Comparison of ENCODE assay signal across 9 mouse cellular contexts in the genomic region with DNA sequence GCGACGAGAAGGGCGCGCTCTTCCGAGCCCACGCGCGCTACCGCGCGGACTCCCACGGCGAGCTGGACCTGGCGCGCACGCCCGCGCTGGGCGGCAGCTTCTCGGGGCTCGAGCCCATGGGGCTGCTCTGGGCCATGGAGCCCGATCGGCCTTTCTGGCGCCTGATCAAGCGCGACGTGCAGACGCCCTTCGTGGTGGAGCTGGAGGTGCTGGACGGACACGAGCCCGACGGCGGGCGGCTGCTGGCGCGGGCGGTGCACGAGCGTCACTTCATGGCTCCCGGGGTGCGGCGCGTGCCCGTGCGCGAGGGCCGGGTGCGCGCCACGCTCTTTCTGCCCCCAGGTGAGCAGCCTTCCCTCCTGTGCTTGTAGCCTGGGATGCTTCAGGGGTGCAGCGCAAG. TPM values are rescaled to one million over a fixed set of nuclear protein-coding genes. Genes with fewer than 3 reads are reported as not detected.
DNase-seq lines count a peak whose midpoint lies in the region; ATAC-seq and TF ChIP-seq lines count a peak whose summit lies in the region.
"Not testable (repeated sequence)": the region's sequence is repeated elsewhere in the genome, so short reads cannot be mapped to it uniquely, and the experiment has no call there.
"Had no signal": no experiment of that assay in that cellular context is flagged by ENCODE, and none has a peak within 500 bp of the region (broad histone marks: within the 10 kb centered on the region; RNA-seq: fewer than 3 reads in every experiment).

No protein-coding gene starts in this region.

- H3K4me3 ChIP-seq in bone marrow macrophage, adult 2 months (ENCODE audit: insufficient read depth, low read length): peak overlapping the region; percentile 38
- H3K4me3 ChIP-seq in forebrain, embryonic 11.5 days (ENCODE audit: low read depth, low read length): peak overlapping the region; percentile 31
- H3K4me3 ChIP-seq in heart, embryonic 12.5 days: peak overlapping the region; percentile 52

- WGBS in forebrain, embryonic 11.5 days: 2% methylated on average over 38 of the region's 52 CpGs
- 1% methylated on average over 52 of the region's 52 CpGs for WGBS in heart, embryonic 12.5 days

- not testable (repeated sequence) for H3K9ac ChIP-seq in forebrain, embryonic 11.5 days (ENCODE audit: low read length)
- peak overlapping the region; percentile 60; the same call in 1 of the 2 replicates for H3K9ac ChIP-seq in heart, embryonic 12.5 days

- H3K27me3 ChIP-seq in forebrain, embryonic 11.5 days (ENCODE audit: control insufficient read depth, insufficient read depth, low read length): peaks cover 14% of the 10 kb centered on the region
- peaks cover 44% of the 10 kb centered on the region for H3K27me3 ChIP-seq in heart, embryonic 12.5 days (replicated peaks)

- not testable (repeated sequence) for H3K27ac ChIP-seq in bone marrow macrophage, adult 2 months (ENCODE audit: insufficient read depth, low read depth, low read length); forebrain, embryonic 11.5 days (ENCODE audit: low read depth, low read length); heart, embryonic 12.5 days (ENCODE audit: poor library complexity, severe bottlenecking)

- not testable (repeated sequence) for H3K36me3 ChIP-seq in forebrain, embryonic 11.5 days (ENCODE audit: control insufficient read depth, insufficient read depth, low read length); heart, embryonic 12.5 days

- not testable (repeated sequence) for DNase-seq in forebrain, embryonic 11.5 days (ENCODE audit: low spot score)
- peak; percentile 55 for DNase-seq in kidney, adult 18-20 months
- peak; percentile 43 to 50 for DNase-seq in left cerebral cortex, postnatal 25 days (ENCODE audit: low spot score in 2 of 2)
- DNase-seq in lung, postnatal 10 days: peak; percentile 43
- peak; percentile 29 for DNase-seq in right cerebral cortex, adult 18-20 months
- peak; percentile 6 to 17 for DNase-seq in urinary bladder, postnatal 36 days (ENCODE audit: low spot score in 2 of 2)

- TF ChIP-seq POLR2A in bone marrow macrophage, adult 2 months (IDR thresholded peaks at IDR 0.05; ENCODE audit: borderline replicate concordance, low read depth, low read length): not testable (repeated sequence)

- intact Hi-C loops in left cerebral cortex, postnatal 25 days (cut with DNase I): not testable (repeated sequence)

- TF ChIP-seq CTCF in bone marrow macrophage, adult 2 months (IDR thresholded peaks at IDR 0.05; ENCODE audit: low read depth, low read length): not testable (repeated sequence)

- H3K4me1 ChIP-seq in bone marrow macrophage, adult 2 months (ENCODE audit: control insufficient read depth, insufficient read depth, low read length); forebrain, embryonic 11.5 days (replicated peaks; ENCODE audit: control insufficient read depth, insufficient read depth, low read length); heart, embryonic 12.5 days (replicated peaks): not testable (repeated sequence)

- H3K9me3 ChIP-seq in forebrain, embryonic 11.5 days (ENCODE audit: control insufficient read depth, low read length); heart, embryonic 12.5 days (replicated peaks): not testable (repeated sequence)

- H3K4me2 ChIP-seq in forebrain, embryonic 11.5 days (ENCODE audit: low read depth, low read length, severe bottlenecking): peak overlapping the region; percentile 63
- peak overlapping the region; percentile 85 for H3K4me2 ChIP-seq in heart, embryonic 12.5 days

- ATAC-seq in forebrain, embryonic 11.5 days (replicated peaks; ENCODE audit: low FRiP score); heart, embryonic 12.5 days (ENCODE audit: insufficient number of reproducible peaks, low FRiP score): not testable (repeated sequence)

RNA-seq across cellular contexts. Expression of a gene that starts 0.5 kb away (rescaled TPM):
- polyA plus RNA-seq in bone marrow macrophage, adult 2 months (2012; ENCODE audit: insufficient read depth, insufficient read length, missing spikeins): not detected in 2 replicates
- not detected in 2 replicates for polyA plus RNA-seq in forebrain, embryonic 11.5 days (2014; fragmentation: Nextera tagmentation; extraction: Ambion mirVana)
- 0.22 TPM in 1 of 2 replicates, not detected in the other for polyA plus RNA-seq in heart, embryonic 12.5 days (2016; fragmentation: Nextera tagmentation; extraction: Ambion mirVana)
- 1 to 10 TPM; 5.1 to 7.0 TPM for total RNA-seq in left cerebral cortex, postnatal 25 days (2021)

RNA-seq across cellular contexts. Expression of a gene that starts 17.6 kb away (rescaled TPM):
- polyA plus RNA-seq in bone marrow macrophage, adult 2 months (2012; ENCODE audit: insufficient read depth, insufficient read length, missing spikeins): not detected in 2 replicates
- 0.23 and 0.25 TPM in 2 replicates for polyA plus RNA-seq in forebrain, embryonic 11.5 days (2014; fragmentation: Nextera tagmentation; extraction: Ambion mirVana)
- polyA plus RNA-seq in heart, embryonic 12.5 days (2016; fragmentation: Nextera tagmentation; extraction: Ambion mirVana): 0.27 and 0.64 TPM in 2 replicates
- 1 to 10 TPM; 1.5 to 3.0 TPM for total RNA-seq in left cerebral cortex, postnatal 25 days (2021)
- polyA plus RNA-seq: large intestine, adult 2 months had no signal

RNA-seq across cellular contexts. Expression of a gene that starts 30.8 kb away (rescaled TPM):
- not detected in 2 replicates for polyA plus RNA-seq in bone marrow macrophage, adult 2 months (2012; ENCODE audit: insufficient read depth, insufficient read length, missing spikeins)
- polyA plus RNA-seq in forebrain, embryonic 11.5 days (2014; fragmentation: Nextera tagmentation; extraction: Ambion mirVana): not detected in 2 replicates
- not detected in 2 replicates for polyA plus RNA-seq in heart, embryonic 12.5 days (2016; fragmentation: Nextera tagmentation; extraction: Ambion mirVana)
- total RNA-seq in left cerebral cortex, postnatal 25 days (2021): not detected
- polyA plus RNA-seq: large intestine, adult 2 months had no signal

RNA-seq across cellular contexts. Expression of a gene that starts 30.9 kb away (rescaled TPM):
- polyA plus RNA-seq in bone marrow macrophage, adult 2 months (2012; ENCODE audit: insufficient read depth, insufficient read length, missing spikeins): 0.47 and 0.49 TPM in 2 replicates
- polyA plus RNA-seq in forebrain, embryonic 11.5 days (2014; fragmentation: Nextera tagmentation; extraction: Ambion mirVana): 1.5 and 1.8 TPM in 2 replicates
- polyA plus RNA-seq in heart, embryonic 12.5 days (2016; fragmentation: Nextera tagmentation; extraction: Ambion mirVana): 0.64 and 1.1 TPM in 2 replicates
- 1 to 10 TPM; 3.7 to 3.9 TPM for total RNA-seq in left cerebral cortex, postnatal 25 days (2021)

RNA-seq across cellular contexts. Expression of a gene that starts 31.4 kb away (rescaled TPM):
- 0.09 and 0.36 TPM in 2 replicates for polyA plus RNA-seq in bone marrow macrophage, adult 2 months (2012; ENCODE audit: insufficient read depth, insufficient read length, missing spikeins)
- polyA plus RNA-seq in forebrain, embryonic 11.5 days (2014; fragmentation: Nextera tagmentation; extraction: Ambion mirVana): 0.31 TPM in 1 of 2 replicates, not detected in the other
- polyA plus RNA-seq in heart, embryonic 12.5 days (2016; fragmentation: Nextera tagmentation; extraction: Ambion mirVana): 0.36 and 0.64 TPM in 2 replicates
- total RNA-seq in left cerebral cortex, postnatal 25 days (2021): 1 to 10 TPM; 2.4 to 3.7 TPM
